Mouse (Mus musculus): ENCODE results near the gene Sik3.

The Sik3 gene

GRCm38 (mm10) chr9:46016417-46016816, 3.8 kb downstream of the Sik3 start:
- no peak for DNase-seq

- no peak for DNase-seq
Measured at GRCm38 (mm10) chr9:46018316-46018715, 5.7 kb downstream of the Sik3 start.

- DNase-seq: no peak
Measured at GRCm38 (mm10) chr9:46019975-46020374, 7.4 kb downstream of the Sik3 start.

GRCm38 (mm10) chr9:46023591-46023990, 11.0 kb downstream of the Sik3 start:
- DNase-seq: no peak

- DNase-seq: no peak
Measured at GRCm38 (mm10) chr9:46026058-46026849, 13.6 kb downstream of the Sik3 start.

- no peak for DNase-seq
Measured at GRCm38 (mm10) chr9:46027994-46028393, 15.4 kb downstream of the Sik3 start.

- DNase-seq: no peak
Measured at GRCm38 (mm10) chr9:46029534-46029933, 16.9 kb downstream of the Sik3 start.

GRCm38 (mm10) chr9:46030184-46030583, 17.6 kb downstream of the Sik3 start:
- no peak for DNase-seq

GRCm38 (mm10) chr9:46030968-46031367, 18.3 kb downstream of the Sik3 start:
- no peak for DNase-seq

GRCm38 (mm10) chr9:46032190-46032589, 19.6 kb downstream of the Sik3 start:
- DNase-seq: no peak

GRCm38 (mm10) chr9:46033058-46033457, 20.4 kb downstream of the Sik3 start:
- DNase-seq: no peak

GRCm38 (mm10) chr9:46033862-46034261, 21.2 kb downstream of the Sik3 start:
- no peak for DNase-seq

- no peak for DNase-seq
Measured at GRCm38 (mm10) chr9:46035290-46035871, 22.8 kb downstream of the Sik3 start.

GRCm38 (mm10) chr9:46036881-46037280, 24.3 kb downstream of the Sik3 start:
- DNase-seq: no peak

- no peak for DNase-seq
Measured at GRCm38 (mm10) chr9:46038786-46039185, 26.2 kb downstream of the Sik3 start.

GRCm38 (mm10) chr9:46041186-46041585, 28.6 kb downstream of the Sik3 start:
- DNase-seq: no peak

GRCm38 (mm10) chr9:46042387-46042786, 29.8 kb downstream of the Sik3 start:
- no peak for DNase-seq

GRCm38 (mm10) chr9:46043626-46044025, 31.0 kb downstream of the Sik3 start:
- DNase-seq: no peak

- no peak for DNase-seq
Measured at GRCm38 (mm10) chr9:46046724-46047517, 34.3 kb downstream of the Sik3 start.

- no peak for DNase-seq
Measured at GRCm38 (mm10) chr9:46049525-46049924, 36.9 kb downstream of the Sik3 start.

- DNase-seq: no peak
Measured at GRCm38 (mm10) chr9:46050203-46050602, 37.6 kb downstream of the Sik3 start.

- DNase-seq: peak; percentile 31
Measured at GRCm38 (mm10) chr9:46053014-46053666, 40.5 kb downstream of the Sik3 start.

- DNase-seq: no peak
Measured at GRCm38 (mm10) chr9:46058065-46058464, 45.4 kb downstream of the Sik3 start.
